In the genomic region with DNA sequence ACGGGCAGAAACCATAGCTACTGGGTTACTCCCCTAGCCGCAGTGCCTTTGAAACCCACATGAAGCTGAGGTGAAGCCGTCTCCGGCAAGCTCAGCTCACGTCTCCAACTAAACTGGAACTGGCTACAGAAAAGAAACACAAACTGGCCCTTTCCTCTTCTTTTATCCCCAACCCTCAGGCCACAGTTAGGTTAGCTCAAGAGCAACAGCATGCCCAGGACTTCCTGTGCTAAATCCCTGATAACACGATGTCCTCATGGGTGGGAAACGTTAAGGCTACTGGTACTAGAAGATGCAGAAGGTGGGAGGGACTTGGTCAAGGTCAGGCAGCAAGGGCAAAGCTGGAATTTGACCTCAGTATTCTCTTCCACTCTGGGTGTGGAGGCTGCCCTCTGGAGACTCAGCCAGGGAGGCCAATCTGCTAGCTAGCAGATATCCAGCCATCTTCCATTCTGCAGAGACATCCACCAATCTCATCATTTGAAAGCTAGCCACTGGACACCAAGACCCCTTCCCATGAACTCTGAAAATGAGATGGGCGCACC, we compare ENCODE assay signal across 14 mouse cellular contexts. TPM values are rescaled to one million over a fixed set of nuclear protein-coding genes. Genes with fewer than 3 reads are reported as not detected.
DNase-seq lines count a peak whose midpoint lies in the region; ATAC-seq and TF ChIP-seq lines count a peak whose summit lies in the region.
"Had no signal": no experiment of that assay in that cellular context is flagged by ENCODE, and none has a peak within 500 bp of the region (broad histone marks: within the 10 kb centered on the region; RNA-seq: fewer than 3 reads in every experiment).

No protein-coding gene starts in this region.

- no peak overlapping the region for H3K4me2 ChIP-seq in forebrain, embryonic 11.5 days (ENCODE audit: low read depth, low read length, severe bottlenecking)
- H3K4me2 ChIP-seq: heart, embryonic 11.5 days had no signal

- ATAC-seq in granulocyte monocyte progenitor cell, adult 5-6 weeks (replicated peaks; ENCODE audit: poor library complexity, severe bottlenecking) = no peak
- no peak for ATAC-seq in forebrain, embryonic 11.5 days (replicated peaks; ENCODE audit: low FRiP score)
- ATAC-seq: forebrain, embryonic 16.5 days had no signal

- peak; percentile 53 for DNase-seq in kidney, adult 2 months
- DNase-seq in kidney, adult 11 months = no peak
- DNase-seq in thymus, postnatal 4 days = peak; percentile 32
- no peak for DNase-seq in thymus, adult 18-20 months
- DNase-seq in kidney, postnatal 36 days = peak; percentile 53 to 58
- no peak for DNase-seq in ovary, adult 18-20 months (ENCODE audit: low spot score)
- no peak for DNase-seq in forebrain, embryonic 11.5 days (ENCODE audit: low spot score)
- DNase-seq: adrenal gland, adult 8-10 months; cerebellum, postnatal 36 days; lung, postnatal 4 days had no signal

- WGBS in kidney, adult 2 months = 51% methylated on average over 8 of the region's 8 CpGs
- WGBS in forebrain, embryonic 11.5 days = 77% methylated on average over 8 of the region's 8 CpGs

- H3K36me3 ChIP-seq in kidney, adult 2 months (ENCODE audit: control insufficient read depth, insufficient read depth, low read length) = no peaks in the 10 kb centered on the region
- no peaks in the 10 kb centered on the region for H3K36me3 ChIP-seq in forebrain, embryonic 11.5 days (ENCODE audit: control insufficient read depth, insufficient read depth, low read length)

- peaks cover 42% of the 10 kb centered on the region for H3K4me1 ChIP-seq in kidney, adult 2 months (ENCODE audit: control insufficient read depth, insufficient read depth, low read length)
- no peaks in the 10 kb centered on the region for H3K4me1 ChIP-seq in forebrain, embryonic 11.5 days (replicated peaks; ENCODE audit: control insufficient read depth, insufficient read depth, low read length)

- peak overlapping the region; percentile 52 for H3K27ac ChIP-seq in kidney, adult 2 months (ENCODE audit: insufficient read depth, low read depth, low read length)
- no peak overlapping the region for H3K27ac ChIP-seq in forebrain, embryonic 11.5 days (ENCODE audit: low read depth, low read length)
- H3K27ac ChIP-seq: left cerebral cortex, adult 2 months had no signal

- H3K27me3 ChIP-seq in kidney, adult 2 months (replicated peaks; ENCODE audit: control insufficient read depth, insufficient read depth, low read length) = no peaks in the 10 kb centered on the region
- no peaks in the 10 kb centered on the region for H3K27me3 ChIP-seq in forebrain, embryonic 11.5 days (ENCODE audit: control insufficient read depth, insufficient read depth, low read length)

- no peak overlapping the region for H3K4me3 ChIP-seq in kidney, adult 2 months (ENCODE audit: insufficient read depth, low read depth, low read length)
- no peak overlapping the region for H3K4me3 ChIP-seq in forebrain, embryonic 11.5 days (ENCODE audit: low read depth, low read length)
- H3K4me3 ChIP-seq: left cerebral cortex, adult 2 months had no signal

- no peaks in the 10 kb centered on the region for H3K9me3 ChIP-seq in forebrain, embryonic 11.5 days (ENCODE audit: control insufficient read depth, low read length)

- peak; percentile 28; the same call in 1 of the 2 replicates for TF ChIP-seq CTCF in kidney, adult 2 months (conservative IDR thresholded peaks at IDR 0.05; ENCODE audit: insufficient read depth, insufficient read length, low read depth, low read length)

- H3K9ac ChIP-seq in forebrain, embryonic 11.5 days (ENCODE audit: low read length) = no peak overlapping the region

- no peak for TF ChIP-seq POLR2A in kidney, adult 2 months (IDR thresholded peaks at IDR 0.05; ENCODE audit: low read depth, low read length)

RNA-seq across cellular contexts. Expression of a gene that starts 18.2 kb away (rescaled TPM):
- 18.9 and 23.2 TPM in 2 replicates for polyA plus RNA-seq in kidney, adult 2 months (2012; rRNA removed)
- 14.5 and 15.0 TPM in 2 replicates for total RNA-seq in granulocyte monocyte progenitor cell, adult 5-6 weeks (2014; fragmentation: Nextera tagmentation)
- 13.3 and 15.9 TPM in 2 replicates for total RNA-seq in granulocyte monocyte progenitor cell, adult 5-6 weeks (2017)
- 2.5 and 2.9 TPM in 2 replicates for polyA plus RNA-seq in forebrain, embryonic 11.5 days (2014; fragmentation: Nextera tagmentation; extraction: Ambion mirVana)

Comparison
In these comparisons a context has a peak if more than half of its experiments do, and no peak if none do; other contexts are left out.
1. DNase-seq: peak in kidney, adult 2 months (single experiment), thymus, postnatal 4 days (single experiment) and kidney, postnatal 36 days (2 of 2); none in kidney, adult 11 months (single experiment), thymus, adult 18-20 months (0 of 2), ovary, adult 18-20 months (single experiment) and forebrain, embryonic 11.5 days (single experiment).